Mouse (Mus musculus) forebrain, embryonic 11.5 days (tissue): ENCODE results near the gene Sp100. TPM values are rescaled to one million over a fixed set of nuclear protein-coding genes. Genes with fewer than 3 reads are reported as not detected.
"Not testable (repeated sequence)": the region's sequence is repeated elsewhere in the genome, so short reads cannot be mapped to it uniquely, and the experiment has no call there.

ENCODE experiments used
- ATAC-seq: fragments of 200-750 bp; cut with Nextera tagmentation; replicated peaks from 2 replicates; pipeline ENCODE4 v1.8.0; 2017; ENCODE audit warnings: moderate TSS enrichment; ENCODE audit not compliant: low FRiP score
- DNase-seq: peaks from one replicate; pipeline ENCODE4 v3.0.0-alpha.2; 2017; ENCODE audit warnings: low spot score
- H3K27ac ChIP-seq: fragments of 300-500 bp; sonication (generic); 2 replicates; pipeline ENCODE4 v1.5.1; 2014; ENCODE audit warnings: low read depth, low read length
- H3K27me3 ChIP-seq: fragments of 300-500 bp; sonication (generic); 2 replicates; pipeline ENCODE4 v1.6.1; 2014; ENCODE audit warnings: mild to moderate bottlenecking, low read length, mixed read lengths; ENCODE audit not compliant: control insufficient read depth, insufficient read depth
- H3K36me3 ChIP-seq: fragments of 300-500 bp; sonication (generic); 2 replicates; pipeline ENCODE4 v1.6.1; 2014; ENCODE audit warnings: mild to moderate bottlenecking, low read length, moderate library complexity, mixed read lengths; ENCODE audit not compliant: control insufficient read depth, insufficient read depth
- H3K4me1 ChIP-seq: fragments of 300-500 bp; sonication (generic); replicated peaks from 2 replicates; pipeline ENCODE4 v1.6.1; 2014; ENCODE audit warnings: low read length, mixed read lengths; ENCODE audit not compliant: control insufficient read depth, insufficient read depth
- H3K4me2 ChIP-seq: fragments of 300-500 bp; sonication (generic); 2 replicates; pipeline ENCODE4 v1.6.1; 2014; ENCODE audit warnings: low read depth, mild to moderate bottlenecking, low read length, moderate library complexity, mixed read lengths; ENCODE audit not compliant: severe bottlenecking
- H3K4me3 ChIP-seq: fragments of 300-500 bp; sonication (generic); 2 replicates; pipeline ENCODE4 v1.5.1; 2014; ENCODE audit warnings: low read depth, low read length
- H3K9ac ChIP-seq: fragments of 300-500 bp; sonication (generic); 2 replicates; pipeline ENCODE4 v1.6.1; 2014; ENCODE audit warnings: low read length
- H3K9me3 ChIP-seq: fragments of 300-500 bp; sonication (generic); 2 replicates; pipeline ENCODE4 v1.6.1; 2016; ENCODE audit warnings: low read length, mixed read lengths; ENCODE audit not compliant: control insufficient read depth
- WGBS: fragments of 180-500 bp; shearing (Covaris S2); extraction: QIAGEN DNeasy Blood & Tissue Kit; methylation state at CpG from one replicate; pipeline ENCODE4 v1.1.7; 2014; 5-methylcytosine and 5-hydroxymethylcytosine counted together
- polyA plus RNA-seq: library from polyadenylated mRNA; unstranded; fragments of >200 nt; fragmentation: Nextera tagmentation; extraction: Ambion mirVana; gene quantifications from 2 replicates; pipeline ENCODE4 v1.2.1, GENCODE M21; 2014

Sp100 gene
- polyA plus RNA-seq, 1 experiment from 2014 or later: 0.29 TPM

GRCm38 (mm10) chr1:85618689-85619088, 31.1 kb upstream of the Sp100 start:
- ATAC-seq, H3K9me3 ChIP-seq, DNase-seq, H3K4me3 ChIP-seq, H3K27me3 ChIP-seq, H3K4me2 ChIP-seq, H3K9ac ChIP-seq, H3K4me1 ChIP-seq, H3K36me3 ChIP-seq, H3K27ac ChIP-seq: not testable (repeated sequence)
- WGBS: 50% methylated on average over 1 of the region's 1 CpGs

GRCm38 (mm10) chr1:85636936-85637335, 12.9 kb upstream of the Sp100 start:
- whole genome bisulfite sequencing: 57% methylated on average over 3 of the region's 3 CpGs
- H3K4me2 ChIP-seq, H3K4me1 ChIP-seq, H3K27ac ChIP-seq, H3K27me3 ChIP-seq, ATAC-seq, H3K9ac ChIP-seq, H3K9me3 ChIP-seq, H3K4me3 ChIP-seq, H3K36me3 ChIP-seq, DNase-seq: not testable (repeated sequence)

GRCm38 (mm10) chr1:85638144-85638543, 11.6 kb upstream of the Sp100 start:
- not testable (repeated sequence) for ATAC-seq, H3K4me3 ChIP-seq, H3K27me3 ChIP-seq, H3K4me1 ChIP-seq, H3K4me2 ChIP-seq, H3K9me3 ChIP-seq, DNase-seq, H3K9ac ChIP-seq, H3K36me3 ChIP-seq, H3K27ac ChIP-seq
- WGBS: 85% methylated on average over 4 of the region's 4 CpGs

- H3K27ac ChIP-seq, H3K4me2 ChIP-seq, ATAC-seq, H3K9ac ChIP-seq, H3K9me3 ChIP-seq, DNase-seq, H3K4me3 ChIP-seq, H3K36me3 ChIP-seq, H3K4me1 ChIP-seq, H3K27me3 ChIP-seq: not testable (repeated sequence)
- WGBS: 81% methylated on average over 3 of the region's 5 CpGs
These were observed 736 bp downstream of the Sp100 start for GRCm38 (mm10) chr1:85650524-85650923.

GRCm38 (mm10) chr1:85651770-85652275, 2.0 kb downstream of the Sp100 start:
- not testable (repeated sequence) for H3K4me1 ChIP-seq, H3K27ac ChIP-seq, ATAC-seq, H3K27me3 ChIP-seq, H3K9ac ChIP-seq, H3K4me3 ChIP-seq, H3K36me3 ChIP-seq, DNase-seq, H3K4me2 ChIP-seq, H3K9me3 ChIP-seq
- WGBS: 83% methylated on average over 13 of the region's 13 CpGs

GRCm38 (mm10) chr1:85657211-85657610, 7.4 kb downstream of the Sp100 start:
- H3K27me3 ChIP-seq, ATAC-seq, H3K4me2 ChIP-seq, H3K27ac ChIP-seq, H3K9ac ChIP-seq, DNase-seq, H3K4me3 ChIP-seq, H3K4me1 ChIP-seq, H3K9me3 ChIP-seq, H3K36me3 ChIP-seq: not testable (repeated sequence)
- 92% methylated on average over 2 of the region's 2 CpGs for WGBS

- Histone ChIP-seq H3K4me3 (no peak overlapping the region), H3K36me3 (no peaks in the 10 kb centered on the region), H3K9ac (no peak overlapping the region), H3K9me3 (no peaks in the 10 kb centered on the region), H3K27me3 (no peaks in the 10 kb centered on the region), H3K4me1 (no peaks in the 10 kb centered on the region), H3K27ac (no peak overlapping the region), H3K4me2 (no peak overlapping the region)
- no peak for DNase-seq
- ATAC-seq: no peak
These were observed 14.5 kb downstream of the Sp100 start for GRCm38 (mm10) chr1:85664266-85664665.

GRCm38 (mm10) chr1:85680226-85680625, 30.4 kb downstream of the Sp100 start:
- no peaks in the 10 kb centered on the region for H3K9me3 ChIP-seq
- no peaks in the 10 kb centered on the region for H3K36me3 ChIP-seq

GRCm38 (mm10) chr1:85686666-85687065, 36.9 kb downstream of the Sp100 start:
- Histone ChIP-seq H3K9me3 (no peaks in the 10 kb centered on the region), H3K27me3 (no peaks in the 10 kb centered on the region), H3K4me1 (no peaks in the 10 kb centered on the region), H3K36me3 (no peaks in the 10 kb centered on the region), H3K4me2 (no peak overlapping the region), H3K27ac (no peak overlapping the region), H3K4me3 (no peak overlapping the region), H3K9ac (no peak overlapping the region)
- no peak for ATAC-seq
- DNase-seq: no peak
- WGBS: 80% methylated on average over 5 of the region's 5 CpGs

More at GRCm38 (mm10) chr1:85680226-85680625, 30.4 kb downstream of the Sp100 start:
- Histone ChIP-seq H3K4me2 (no peak overlapping the region), H3K27me3 (no peaks in the 10 kb centered on the region), H3K4me3 (no peak overlapping the region), H3K9ac (no peak overlapping the region), H3K27ac (no peak overlapping the region), H3K4me1 (no peaks in the 10 kb centered on the region)
- DNase-seq (no peak), ATAC-seq (no peak)
- 77% methylated on average over 4 of the region's 4 CpGs for WGBS
